Mouse (Mus musculus) limb, embryonic 11.5 days (tissue): Measurements from ENCODE around the gene Mboat7. TPM values are rescaled to one million over a fixed set of nuclear protein-coding genes. Genes with fewer than 3 reads are reported as not detected.
A peak's percentile ranks its signal among the peaks of the same experiment; 100 is the strongest.

ENCODE experiments used
- ATAC-seq: fragments of 200-750 bp; cut with Nextera tagmentation; 2 replicates; pipeline ENCODE4 v1.8.0; 2017; ENCODE audit warnings: low read depth; ENCODE audit not compliant: insufficient number of reproducible peaks, low FRiP score, low TSS enrichment
- DNase-seq: peaks from one replicate; pipeline ENCODE4 v3.0.0-alpha.2; 2015; ENCODE audit warnings: low spot score
- H3K27ac ChIP-seq: fragments of 300-500 bp; sonication (generic); replicated peaks from 2 replicates; pipeline ENCODE4 v1.5.1; 2014; ENCODE audit warnings: low read depth, mild to moderate bottlenecking, low read length
- H3K27me3 ChIP-seq: fragments of 300-500 bp; sonication (generic); 2 replicates; pipeline ENCODE4 v1.6.1; 2014; ENCODE audit warnings: mild to moderate bottlenecking, low read length, mixed read lengths; ENCODE audit not compliant: control insufficient read depth, insufficient read depth
- H3K36me3 ChIP-seq: fragments of 300-500 bp; sonication (generic); 2 replicates; pipeline ENCODE4 v1.6.1; 2014; ENCODE audit warnings: mild to moderate bottlenecking, low read length, moderate library complexity, mixed read lengths; ENCODE audit not compliant: control insufficient read depth, insufficient read depth
- H3K4me1 ChIP-seq: fragments of 300-500 bp; sonication (generic); 2 replicates; pipeline ENCODE4 v1.6.1; 2014; ENCODE audit warnings: low read length, mixed read lengths; ENCODE audit not compliant: control insufficient read depth, insufficient read depth
- H3K4me2 ChIP-seq: fragments of 300-500 bp; sonication (generic); 2 replicates; pipeline ENCODE4 v1.6.1; 2014; ENCODE audit warnings: low read depth, mild to moderate bottlenecking, moderate library complexity; ENCODE audit not compliant: severe bottlenecking
- H3K4me3 ChIP-seq: fragments of 300-500 bp; sonication (generic); 2 replicates; pipeline ENCODE4 v1.5.1; 2014; ENCODE audit warnings: low read depth, low read length
- H3K9ac ChIP-seq: fragments of 300-500 bp; sonication (generic); 2 replicates; pipeline ENCODE4 v1.6.1; 2014; ENCODE audit warnings: mild to moderate bottlenecking, low read length
- H3K9me3 ChIP-seq: fragments of 300-500 bp; sonication (generic); 2 replicates; pipeline ENCODE4 v1.6.1; 2016; ENCODE audit warnings: low read length; ENCODE audit not compliant: control insufficient read depth
- WGBS: fragments of 180-500 bp; shearing (Covaris S2); extraction: QIAGEN DNeasy Blood & Tissue Kit; methylation state at CpG from one replicate; pipeline ENCODE4 v1.1.7; 2014; 5-methylcytosine and 5-hydroxymethylcytosine counted together
- polyA plus RNA-seq: library from polyadenylated mRNA; unstranded; fragments of >200 nt; fragmentation: Nextera tagmentation; extraction: Ambion mirVana; gene quantifications from 2 replicates; pipeline ENCODE4 v1.2.1, GENCODE M21; 2014

The Mboat7 gene
- polyA plus RNA-seq, 1 experiment from 2014 or later: 41.2 TPM

- peaks cover 21% of the 10 kb centered on the region for H3K4me1 ChIP-seq
- under 1% methylated on average over 48 of the region's 58 CpGs for WGBS
- H3K4me2 ChIP-seq: peak within 1 kb of the TSS; percentile 88
- peak; percentile 98 for ATAC-seq
- H3K9me3 ChIP-seq: no peaks in the 10 kb centered on the region
- peaks cover 4% of the 10 kb centered on the region; the same call in 1 of the 2 replicates for H3K36me3 ChIP-seq
- peak within 1 kb of the TSS; percentile 99 for H3K9ac ChIP-seq
- peak; percentile 96 for DNase-seq
- H3K27me3 ChIP-seq: no peaks in the 10 kb centered on the region
- H3K27ac ChIP-seq: peak within 1 kb of the TSS; percentile 96
- H3K4me3 ChIP-seq: peak within 1 kb of the TSS; percentile 95
Measured at GRCm38 (mm10) chr7:3644672-3645487, 48.4 kb downstream of the Mboat7 start, which contains the start of gene Cnot3. TSS of gene Cnot3 (plus strand) at chr7:3645268.

- Histone ChIP-seq H3K9me3 (no peaks in the 10 kb centered on the region), H3K4me3 (peak overlapping the region; percentile 32), H3K27me3 (no peaks in the 10 kb centered on the region), H3K9ac (no peak overlapping the region), H3K4me1 (peaks cover 21% of the 10 kb centered on the region), H3K4me2 (peak overlapping the region; percentile 60), H3K36me3 (peaks cover 6% of the 10 kb centered on the region; the same call in 1 of the 2 replicates), H3K27ac (no peak overlapping the region)
- under 1% methylated on average over 11 of the region's 11 CpGs for WGBS
- ATAC-seq (no peak), DNase-seq (no peak)
Measured at GRCm38 (mm10) chr7:3644348-3644671, 49.0 kb downstream of the Mboat7 start.

- WGBS: 22% methylated on average over 9 of the region's 9 CpGs
- H3K9ac ChIP-seq: no peak overlapping the region
- peak overlapping the region; percentile 32 for H3K4me3 ChIP-seq
- peaks cover 21% of the 10 kb centered on the region for H3K4me1 ChIP-seq
- no peaks in the 10 kb centered on the region for H3K9me3 ChIP-seq
- H3K27ac ChIP-seq: no peak overlapping the region
- ATAC-seq (no peak), DNase-seq (no peak)
- no peaks in the 10 kb centered on the region for H3K27me3 ChIP-seq
- peak overlapping the region; percentile 60 for H3K4me2 ChIP-seq
- peaks cover 6% of the 10 kb centered on the region; the same call in 1 of the 2 replicates for H3K36me3 ChIP-seq
Measured at GRCm38 (mm10) chr7:3643843-3644242, 49.5 kb downstream of the Mboat7 start.

GRCm38 (mm10) chr7:3643412-3643811 lies 49.9 kb downstream of the Mboat7 start:
- DNase-seq: no peak
- H3K4me3 ChIP-seq: no peak overlapping the region
- peaks cover 6% of the 10 kb centered on the region; the same call in 1 of the 2 replicates for H3K36me3 ChIP-seq
- H3K4me1 ChIP-seq: peaks cover 18% of the 10 kb centered on the region
- no peaks in the 10 kb centered on the region for H3K27me3 ChIP-seq
- no peak overlapping the region for H3K9ac ChIP-seq
- no peak for ATAC-seq
- H3K9me3 ChIP-seq: no peaks in the 10 kb centered on the region
- H3K27ac ChIP-seq: no peak overlapping the region
- H3K4me2 ChIP-seq: no peak overlapping the region
- WGBS: 80% methylated on average over 5 of the region's 5 CpGs

- WGBS: 66% methylated on average over 3 of the region's 3 CpGs
- H3K9ac ChIP-seq: peak overlapping the region; percentile 66
- peaks cover 10% of the 10 kb centered on the region for H3K36me3 ChIP-seq
- ATAC-seq (no peak), DNase-seq (no peak)
- H3K4me3 ChIP-seq: peak overlapping the region; percentile 73
- H3K27me3 ChIP-seq: no peaks in the 10 kb centered on the region
- H3K27ac ChIP-seq: no peak overlapping the region
- H3K4me2 ChIP-seq: peak overlapping the region; percentile 95
- peaks cover 15% of the 10 kb centered on the region for H3K4me1 ChIP-seq
- no peaks in the 10 kb centered on the region for H3K9me3 ChIP-seq
Measured at GRCm38 (mm10) chr7:3630478-3630815, 62.9 kb downstream of the Mboat7 start.

GRCm38 (mm10) chr7:3629543-3630477 lies 63.5 kb downstream of the Mboat7 start, which contains the start of the genes Tfpt and Prpf31:
TSS of gene Tfpt (minus strand) at chr7:3629929.
TSS of gene Prpf31 (plus strand) at chr7:3629985.
- H3K27ac ChIP-seq: 0 out of 2 replicates have a peak within 1 kb of the TSS, but pooled peaks have one; percentile 33
- H3K4me2 ChIP-seq: peak within 1 kb of the TSS; percentile 96
- no peaks in the 10 kb centered on the region for H3K9me3 ChIP-seq
- 1% methylated on average over 47 of the region's 47 CpGs for WGBS
- peak within 1 kb of the TSS; percentile 66 for H3K9ac ChIP-seq
- peak within 1 kb of the TSS; percentile 73 for H3K4me3 ChIP-seq
- peaks cover 15% of the 10 kb centered on the region for H3K4me1 ChIP-seq
- H3K27me3 ChIP-seq: no peaks in the 10 kb centered on the region
- peak; percentile 88 for ATAC-seq
- DNase-seq: peak; percentile 95
- peaks cover 10% of the 10 kb centered on the region for H3K36me3 ChIP-seq

GRCm38 (mm10) chr7:3629030-3629429 lies 64.3 kb downstream of the Mboat7 start:
- DNase-seq (no peak), ATAC-seq (peak; percentile 69)
- H3K9ac ChIP-seq: peak overlapping the region; percentile 66
- peaks cover 15% of the 10 kb centered on the region for H3K4me1 ChIP-seq
- H3K9me3 ChIP-seq: no peaks in the 10 kb centered on the region
- 30% methylated on average over 4 of the region's 4 CpGs for WGBS
- no peak overlapping the region for H3K27ac ChIP-seq
- peak overlapping the region; percentile 73 for H3K4me3 ChIP-seq
- peak overlapping the region; percentile 96 for H3K4me2 ChIP-seq
- no peaks in the 10 kb centered on the region for H3K27me3 ChIP-seq
- H3K36me3 ChIP-seq: peaks cover 10% of the 10 kb centered on the region
